Mouse (Mus musculus): Measurements from ENCODE around the gene Plaur.
"Not testable (repeated sequence)": the region's sequence is repeated elsewhere in the genome, so short reads cannot be mapped to it uniquely, and the experiment has no call there.

Plaur gene

GRCm38 (mm10) chr7:24506476-24506837 is 44.2 kb downstream of the Plaur start:
- DNase-seq (ENCODE audit: extremely low read depth, insufficient read length, low spot score): no peak

- DNase-seq (ENCODE audit: extremely low read depth, insufficient read length, low spot score): peak; percentile 87
Measured at GRCm38 (mm10) chr7:24506838-24507725, 44.8 kb downstream of the Plaur start, which contains the start of gene Zfp428. Gene Zfp428, plus strand, starts transcription at chr7:24507006.

GRCm38 (mm10) chr7:24507726-24508114 is 45.4 kb downstream of the Plaur start:
- no peak for DNase-seq (ENCODE audit: extremely low read depth, insufficient read length, low spot score)

DNA sequence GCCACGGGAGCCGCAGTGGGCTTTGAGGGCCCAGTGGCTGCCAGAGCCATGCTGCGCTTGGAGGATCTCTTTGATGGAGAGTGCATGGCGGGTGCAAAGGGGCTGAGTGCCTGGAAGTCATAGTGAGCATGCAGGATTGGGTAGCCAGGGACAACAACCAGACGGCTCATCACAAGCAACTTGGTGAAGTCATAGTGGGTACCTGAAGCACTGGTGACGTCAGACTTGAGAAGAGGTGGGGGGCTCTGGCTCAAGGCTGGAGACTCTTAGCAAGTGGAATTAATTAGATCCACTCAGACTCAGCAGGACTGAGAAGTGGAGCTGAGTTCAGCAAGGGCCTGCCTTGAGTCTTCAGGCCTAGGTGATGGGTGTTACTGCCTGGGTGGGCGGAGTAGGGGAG is 50.1 kb downstream of the Plaur start, which contains the start of gene AC161166.1:
AC161166.1 (minus strand) TSS at position 101 of the 400 bp plus-strand sequence.
- DNase-seq (ENCODE audit: extremely low read depth, insufficient read length, low spot score): no peak

DNA sequence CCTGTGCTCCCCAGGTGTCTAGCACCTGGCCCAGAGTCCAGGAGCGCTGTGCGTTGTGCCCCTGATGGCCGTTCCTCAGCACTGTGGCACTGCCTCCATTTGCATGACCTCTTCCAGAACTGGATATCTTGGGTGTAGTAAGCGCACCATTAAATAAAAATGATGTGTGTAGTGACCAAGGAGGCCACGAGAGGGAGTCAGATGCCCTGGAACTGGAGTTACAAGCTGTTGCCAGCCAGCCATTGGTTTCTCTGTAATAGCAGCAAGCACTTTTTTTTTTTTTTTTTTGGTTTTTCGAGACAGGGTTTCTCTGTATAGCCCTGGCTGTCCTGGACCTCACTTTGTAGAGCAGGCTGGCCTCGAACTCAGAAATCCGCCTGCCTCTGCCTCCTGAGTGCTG is 54.0 kb downstream of the Plaur start:
- peak; percentile 33 for DNase-seq (ENCODE audit: extremely low read depth, insufficient read length, low spot score)

- no peak for DNase-seq (ENCODE audit: extremely low read depth, insufficient read length, low spot score)
Measured at GRCm38 (mm10) chr7:24517077-24517476, 54.8 kb downstream of the Plaur start.

GRCm38 (mm10) chr7:24517654-24518053 is 55.4 kb downstream of the Plaur start:
- no peak for DNase-seq (ENCODE audit: extremely low read depth, insufficient read length, low spot score)

GRCm38 (mm10) chr7:24519130-24519529 is 56.8 kb downstream of the Plaur start:
- DNase-seq (ENCODE audit: extremely low read depth, insufficient read length, low spot score): no peak

DNA sequence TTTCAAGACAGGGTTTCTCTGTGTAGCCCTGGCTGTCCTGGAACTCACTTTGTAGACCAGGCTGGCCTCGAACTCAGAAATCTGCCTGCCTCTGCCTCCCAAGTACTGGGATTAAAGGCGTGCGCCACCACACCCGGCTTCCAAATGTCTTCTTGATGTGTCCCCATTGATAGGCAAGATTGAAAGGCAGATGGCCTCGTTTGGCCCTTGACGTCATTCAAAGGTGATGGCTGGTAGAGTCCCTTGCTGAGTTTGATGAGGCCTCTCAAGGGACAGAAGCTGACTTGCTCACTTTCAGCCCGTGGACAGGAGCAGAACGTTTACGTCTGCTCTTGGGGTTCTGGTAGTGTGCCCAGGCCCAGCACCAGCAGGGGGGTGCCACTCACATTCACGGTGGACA is 57.8 kb downstream of the Plaur start:
- DNase-seq (ENCODE audit: extremely low read depth, insufficient read length, low spot score): not testable (repeated sequence)

DNA sequence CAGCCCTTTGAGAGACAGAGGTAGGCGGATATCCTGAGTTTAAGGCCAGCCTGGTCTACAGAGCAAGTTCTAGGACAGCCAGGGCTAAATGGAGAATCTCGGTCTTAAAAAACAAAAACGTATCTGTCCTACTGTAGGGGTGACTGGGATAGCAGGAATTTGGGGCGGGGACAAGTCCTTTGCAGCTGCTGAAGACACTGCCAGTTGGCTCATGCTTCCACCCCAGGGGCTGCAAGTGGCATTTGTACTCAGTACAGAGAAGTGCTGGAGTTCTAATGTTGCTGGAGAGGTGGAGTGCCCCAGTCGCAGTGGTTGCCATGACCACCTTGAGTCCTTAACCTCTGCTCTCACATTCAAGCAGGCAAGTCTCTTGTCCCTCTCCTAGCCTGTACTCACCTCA is 60.5 kb downstream of the Plaur start:
- peak; percentile 56 for DNase-seq (ENCODE audit: extremely low read depth, insufficient read length, low spot score)

DNA sequence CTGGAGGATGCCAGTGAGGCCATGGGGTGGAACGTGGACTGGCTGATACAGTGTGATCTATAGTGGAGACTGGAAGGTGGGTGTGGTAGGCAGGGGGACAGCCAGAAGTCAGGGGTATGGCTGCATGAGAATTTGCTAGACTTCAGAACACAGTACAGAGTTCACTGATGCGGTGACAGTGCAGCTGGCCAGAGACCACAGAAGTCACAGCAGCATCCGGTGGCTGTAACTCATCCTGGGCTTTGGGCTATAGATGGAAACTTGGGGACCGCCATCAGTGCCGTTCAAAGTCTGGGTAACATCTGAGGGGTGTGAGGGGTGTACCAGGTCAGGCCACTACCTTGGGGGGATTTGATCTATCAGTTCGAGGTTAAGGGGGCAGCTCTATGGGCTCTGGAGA is 61.4 kb downstream of the Plaur start:
- no peak for DNase-seq (ENCODE audit: extremely low read depth, insufficient read length, low spot score)

- no peak for DNase-seq (ENCODE audit: extremely low read depth, insufficient read length, low spot score)
Measured at GRCm38 (mm10) chr7:24524978-24525377, 62.7 kb downstream of the Plaur start.
